ENCODE assay signal across 14 mouse cellular contexts in the genomic region with DNA sequence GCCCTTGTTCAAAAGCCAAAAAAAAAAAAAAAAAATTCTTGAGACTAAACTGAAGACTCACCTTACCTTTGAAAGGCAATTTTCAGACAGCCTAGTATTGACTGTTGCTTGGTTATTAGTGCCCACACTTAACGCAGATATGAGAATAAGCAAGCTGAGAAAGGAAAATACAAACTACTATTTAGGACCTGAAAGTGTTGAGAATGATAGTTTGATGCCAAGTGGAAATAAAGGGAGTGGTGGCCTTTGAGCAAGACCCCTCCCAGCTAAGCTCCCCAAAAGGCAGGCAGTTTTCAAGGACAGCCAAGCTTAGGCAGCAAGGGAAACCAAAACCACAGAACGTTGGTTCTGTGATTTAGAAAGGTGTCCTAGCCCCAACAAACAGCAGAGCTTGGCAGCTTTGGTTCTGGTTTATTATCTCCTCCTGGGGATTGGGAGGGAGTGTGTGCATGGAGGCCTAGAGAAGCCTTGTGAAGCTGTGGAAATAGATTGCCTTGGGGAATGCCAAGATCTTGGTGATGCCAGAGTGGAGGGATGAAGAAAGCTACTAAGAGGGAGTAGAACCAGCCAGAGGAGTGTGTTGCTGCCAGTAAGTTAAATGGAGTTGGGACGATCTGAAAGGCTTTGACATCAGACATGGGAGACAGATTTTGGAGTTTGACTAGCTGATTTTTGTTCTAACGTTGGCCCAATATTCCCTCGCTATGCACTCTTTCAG. TPM values are rescaled to one million over a fixed set of nuclear protein-coding genes. Genes with fewer than 3 reads are reported as not detected.
A peak's percentile ranks its signal among the peaks of the same experiment; 100 is the strongest.
DNase-seq lines count a peak whose midpoint lies in the region; ATAC-seq and TF ChIP-seq lines count a peak whose summit lies in the region.
"Had no signal": no experiment of that assay in that cellular context is flagged by ENCODE, and none has a peak within 500 bp of the region (broad histone marks: within the 10 kb centered on the region; RNA-seq: fewer than 3 reads in every experiment).

No protein-coding gene starts in this region.

- no peak overlapping the region for H3K9ac ChIP-seq in forebrain, embryonic 16.5 days (replicated peaks; ENCODE audit: low read depth, low read length)
- no peak overlapping the region for H3K9ac ChIP-seq in limb, embryonic 12.5 days (replicated peaks)
- H3K9ac ChIP-seq in MEL (ENCODE audit: control insufficient read depth, low read depth, low read length, poor library complexity, severe bottlenecking) = no peak overlapping the region
- no peak overlapping the region for H3K9ac ChIP-seq in limb, embryonic 15.5 days

- TF ChIP-seq RAD21 in MEL (IDR thresholded peaks at IDR 0.05; ENCODE audit: low read depth, low read length) = no peak

- no peak for DNase-seq in forebrain, embryonic 10.5 days (ENCODE audit: extremely low spot score, low spot score)
- DNase-seq in limb, embryonic 10.5 days (ENCODE audit: low spot score) = no peak
- DNase-seq in MEL (ENCODE audit: low read depth, low spot score) = peak; percentile 39
- DNase-seq in layer of hippocampus, adult 9-11 months = no peak
- DNase-seq in ovary, postnatal 14 days (ENCODE audit: low spot score) = no peak
- DNase-seq: cerebellum, adult 8-10 months; gastrocnemius, postnatal 14 days; heart, postnatal 4 days; kidney, adult 8-10 months; lung, adult 18-20 months had no signal

- peaks cover 87% of the 10 kb centered on the region for H3K36me3 ChIP-seq in forebrain, embryonic 16.5 days (ENCODE audit: control insufficient read depth, insufficient read depth)
- peaks cover 99% of the 10 kb centered on the region for H3K36me3 ChIP-seq in forebrain, embryonic 10.5 days (replicated peaks)
- H3K36me3 ChIP-seq in limb, embryonic 12.5 days = peaks cover 100% of the 10 kb centered on the region
- peaks cover 97% of the 10 kb centered on the region for H3K36me3 ChIP-seq in limb, embryonic 10.5 days
- H3K36me3 ChIP-seq in MEL (ENCODE audit: control insufficient read depth in 1 of 2, insufficient read depth in 2 of 2, low read length in 2 of 2) = peaks cover 7 to 8% of the 10 kb centered on the region in 2 experiments
- H3K36me3 ChIP-seq in limb, embryonic 15.5 days = peaks cover 98% of the 10 kb centered on the region

- H3K4me2 ChIP-seq in forebrain, embryonic 16.5 days (ENCODE audit: low read length) = no peak overlapping the region
- no peak overlapping the region for H3K4me2 ChIP-seq in limb, embryonic 12.5 days
- H3K4me2 ChIP-seq in limb, embryonic 15.5 days = no peak overlapping the region

- no peaks in the 10 kb centered on the region for H3K9me3 ChIP-seq in forebrain, embryonic 16.5 days (ENCODE audit: control insufficient read depth, low read length)
- H3K9me3 ChIP-seq in forebrain, embryonic 10.5 days = peaks cover 4% of the 10 kb centered on the region; the same call in 1 of the 2 replicates
- no peaks in the 10 kb centered on the region for H3K9me3 ChIP-seq in limb, embryonic 12.5 days
- no peaks in the 10 kb centered on the region for H3K9me3 ChIP-seq in limb, embryonic 10.5 days (replicated peaks)
- H3K9me3 ChIP-seq in MEL (replicated peaks; ENCODE audit: insufficient read depth, low read length) = no peaks in the 10 kb centered on the region
- H3K9me3 ChIP-seq in limb, embryonic 15.5 days = no peaks in the 10 kb centered on the region

- H3K79me2 ChIP-seq in MEL (ENCODE audit: control insufficient read depth, insufficient read depth, low read length, poor library complexity) = peaks cover 1% of the 10 kb centered on the region; the same call in 1 of the 2 replicates

- peak; percentile 11; the same call in 1 of the 2 replicates for ATAC-seq in forebrain, embryonic 16.5 days
- no peak for ATAC-seq in limb, embryonic 12.5 days (ENCODE audit: insufficient number of reproducible peaks, insufficient read depth, low FRiP score, low TSS enrichment, low read depth)
- no peak for ATAC-seq in limb, embryonic 15.5 days (ENCODE audit: insufficient number of reproducible peaks, low FRiP score, low TSS enrichment, low read depth)

- peak in 1 of 2 experiments; percentile 65; a peak in 2 of 4 replicates for TF ChIP-seq POLR2A in MEL (IDR thresholded peaks at IDR 0.05; ENCODE audit: control insufficient read depth in 1 of 2, insufficient read depth in 1 of 2, low read depth in 1 of 2, low read length in 2 of 2, poor library complexity in 1 of 2)

- TF ChIP-seq EP300 in MEL (IDR thresholded peaks at IDR 0.05; ENCODE audit: low read depth in 1 of 2, low read length in 2 of 2) = no peak

- 64% methylated on average over 5 of the region's 5 CpGs for WGBS in forebrain, embryonic 16.5 days
- WGBS in forebrain, embryonic 10.5 days = 71% methylated on average over 5 of the region's 5 CpGs
- 67% methylated on average over 5 of the region's 5 CpGs for WGBS in limb, embryonic 12.5 days
- 70% methylated on average over 5 of the region's 5 CpGs for WGBS in limb, embryonic 10.5 days
- WGBS in limb, embryonic 15.5 days = 57% methylated on average over 5 of the region's 5 CpGs

- no peak overlapping the region for H3K4me3 ChIP-seq in forebrain, embryonic 16.5 days (replicated peaks; ENCODE audit: low read length)
- H3K4me3 ChIP-seq in forebrain, embryonic 10.5 days = no peak overlapping the region; the same call in 1 of the 2 replicates
- H3K4me3 ChIP-seq in limb, embryonic 12.5 days (replicated peaks) = no peak overlapping the region
- no peak overlapping the region for H3K4me3 ChIP-seq in limb, embryonic 10.5 days
- no peak overlapping the region for H3K4me3 ChIP-seq in MEL (ENCODE audit: control insufficient read depth in 1 of 2, insufficient read depth in 1 of 2, low read depth in 2 of 2, low read length in 2 of 2)
- H3K4me3 ChIP-seq in limb, embryonic 15.5 days = no peak overlapping the region

- no peak for TF ChIP-seq CTCF in MEL (IDR thresholded peaks at IDR 0.05 in 2 of 3, conservative IDR thresholded peaks at IDR 0.05 in 1 of 3; ENCODE audit: control insufficient read depth in 1 of 3, insufficient read depth in 1 of 3, low read depth in 2 of 3, low read length in 3 of 3, poor library complexity in 1 of 3, severe bottlenecking in 1 of 3)

- H3K27ac ChIP-seq in forebrain, embryonic 16.5 days (ENCODE audit: low read length) = no peak overlapping the region
- H3K27ac ChIP-seq in forebrain, embryonic 10.5 days = no peak overlapping the region
- peak overlapping the region; percentile 25; the same call in 1 of the 2 replicates for H3K27ac ChIP-seq in limb, embryonic 12.5 days
- no peak overlapping the region for H3K27ac ChIP-seq in limb, embryonic 10.5 days
- no peak overlapping the region for H3K27ac ChIP-seq in MEL (ENCODE audit: control insufficient read depth, low read depth, low read length)
- 0 out of 2 replicates have a peak overlapping the region, but pooled peaks have one; percentile 52 for H3K27ac ChIP-seq in limb, embryonic 15.5 days

- no peaks in the 10 kb centered on the region for H3K27me3 ChIP-seq in forebrain, embryonic 16.5 days (replicated peaks; ENCODE audit: control insufficient read depth, insufficient read depth, low read length)
- H3K27me3 ChIP-seq in forebrain, embryonic 10.5 days (ENCODE audit: poor library complexity, severe bottlenecking) = no peaks in the 10 kb centered on the region
- H3K27me3 ChIP-seq in limb, embryonic 12.5 days = no peaks in the 10 kb centered on the region
- H3K27me3 ChIP-seq in limb, embryonic 10.5 days (ENCODE audit: low read depth, poor library complexity, severe bottlenecking) = no peaks in the 10 kb centered on the region
- H3K27me3 ChIP-seq in MEL (ENCODE audit: control insufficient read depth in 1 of 2, insufficient read depth in 2 of 2, low read length in 2 of 2) = no peaks in the 10 kb centered on the region
- H3K27me3 ChIP-seq in limb, embryonic 15.5 days = no peaks in the 10 kb centered on the region

- H3K4me1 ChIP-seq in forebrain, embryonic 16.5 days (replicated peaks; ENCODE audit: control insufficient read depth, insufficient read depth, low read length) = no peaks in the 10 kb centered on the region
- no peaks in the 10 kb centered on the region for H3K4me1 ChIP-seq in forebrain, embryonic 10.5 days
- no peaks in the 10 kb centered on the region for H3K4me1 ChIP-seq in limb, embryonic 12.5 days (replicated peaks)
- no peaks in the 10 kb centered on the region for H3K4me1 ChIP-seq in limb, embryonic 10.5 days
- no peaks in the 10 kb centered on the region for H3K4me1 ChIP-seq in MEL (ENCODE audit: control insufficient read depth in 1 of 2, insufficient read depth in 2 of 2, low read length in 2 of 2)
- no peaks in the 10 kb centered on the region for H3K4me1 ChIP-seq in limb, embryonic 15.5 days

RNA-seq across cellular contexts. Expression of a gene that starts 13.1 kb away (rescaled TPM):
- 85.4 and 86.7 TPM in 2 replicates for polyA plus RNA-seq in forebrain, embryonic 16.5 days (2015; fragmentation: Nextera tagmentation; extraction: Ambion mirVana)
- 65.9 and 69.0 TPM in 2 replicates for polyA plus RNA-seq in forebrain, embryonic 10.5 days (2016; fragmentation: Nextera tagmentation; extraction: Ambion mirVana)
- 70.4 TPM in 2 replicates for polyA plus RNA-seq in limb, embryonic 12.5 days (2016; fragmentation: Nextera tagmentation; extraction: Ambion mirVana)
- polyA plus RNA-seq in limb, embryonic 10.5 days (2016; fragmentation: Nextera tagmentation; extraction: Ambion mirVana) = 74.2 and 74.7 TPM in 2 replicates
- 98.2 and 102 TPM in 2 replicates for total RNA-seq in MEL (2012; rRNA removed)
- 100 to 1,000 TPM in 1 of 2 experiments, not detected in 1; 283 TPM for polyA plus RNA-seq in MEL (2012; ENCODE audit: insufficient read depth in 1 of 2, insufficient read length in 2 of 2, low read depth in 1 of 2, low replicate concordance in 2 of 2, missing spikeins in 1 of 2)
- 49.6 and 51.8 TPM in 2 replicates for polyA plus RNA-seq in limb, embryonic 15.5 days (2015; fragmentation: Nextera tagmentation; extraction: Ambion mirVana)

RNA-seq across cellular contexts. Expression of a gene that starts 16.2 kb away (rescaled TPM):
- 0.56 TPM in 1 of 2 replicates, not detected in the other for polyA plus RNA-seq in forebrain, embryonic 16.5 days (2015; fragmentation: Nextera tagmentation; extraction: Ambion mirVana)
- polyA plus RNA-seq in forebrain, embryonic 10.5 days (2016; fragmentation: Nextera tagmentation; extraction: Ambion mirVana) = 0.74 and 0.97 TPM in 2 replicates
- 0.61 and 0.70 TPM in 2 replicates for polyA plus RNA-seq in limb, embryonic 12.5 days (2016; fragmentation: Nextera tagmentation; extraction: Ambion mirVana)
- 0.39 and 0.56 TPM in 2 replicates for polyA plus RNA-seq in limb, embryonic 10.5 days (2016; fragmentation: Nextera tagmentation; extraction: Ambion mirVana)
- total RNA-seq in MEL (2012; rRNA removed) = 0.15 TPM in 1 of 2 replicates, not detected in the other
- under 1 TPM in 1 of 2 experiments, not detected in 1; 0.79 TPM for polyA plus RNA-seq in MEL (2012; ENCODE audit: insufficient read depth in 1 of 2, insufficient read length in 2 of 2, low read depth in 1 of 2, low replicate concordance in 2 of 2, missing spikeins in 1 of 2)
- 0.52 and 2.0 TPM in 2 replicates for polyA plus RNA-seq in limb, embryonic 15.5 days (2015; fragmentation: Nextera tagmentation; extraction: Ambion mirVana)
- total RNA-seq: gastrocnemius, postnatal 14 days; heart, postnatal 4 days; left cerebral cortex, adult 18-20 months had no signal

RNA-seq across cellular contexts. Expression of a gene that starts 16.6 kb away (rescaled TPM):
- polyA plus RNA-seq in forebrain, embryonic 16.5 days (2015; fragmentation: Nextera tagmentation; extraction: Ambion mirVana) = 156 and 195 TPM in 2 replicates
- 195 and 200 TPM in 2 replicates for polyA plus RNA-seq in forebrain, embryonic 10.5 days (2016; fragmentation: Nextera tagmentation; extraction: Ambion mirVana)
- polyA plus RNA-seq in limb, embryonic 12.5 days (2016; fragmentation: Nextera tagmentation; extraction: Ambion mirVana) = 212 and 231 TPM in 2 replicates
- polyA plus RNA-seq in limb, embryonic 10.5 days (2016; fragmentation: Nextera tagmentation; extraction: Ambion mirVana) = 213 and 229 TPM in 2 replicates
- 87.6 and 102 TPM in 2 replicates for total RNA-seq in MEL (2012; rRNA removed)
- polyA plus RNA-seq in MEL (2012; ENCODE audit: insufficient read depth in 1 of 2, insufficient read length in 2 of 2, low read depth in 1 of 2, low replicate concordance in 2 of 2, missing spikeins in 1 of 2) = 100 to 1,000 TPM in 1 of 2 experiments, 10 to 100 TPM in 1; 71.0 to 663 TPM
- 142 and 147 TPM in 2 replicates for polyA plus RNA-seq in limb, embryonic 15.5 days (2015; fragmentation: Nextera tagmentation; extraction: Ambion mirVana)

RNA-seq across cellular contexts. Expression of a gene that starts 21.9 kb away (rescaled TPM):
- 6.1 and 8.6 TPM in 2 replicates for polyA plus RNA-seq in forebrain, embryonic 16.5 days (2015; fragmentation: Nextera tagmentation; extraction: Ambion mirVana)
- 7.8 and 10.6 TPM in 2 replicates for polyA plus RNA-seq in forebrain, embryonic 10.5 days (2016; fragmentation: Nextera tagmentation; extraction: Ambion mirVana)
- polyA plus RNA-seq in limb, embryonic 12.5 days (2016; fragmentation: Nextera tagmentation; extraction: Ambion mirVana) = 7.1 and 10.1 TPM in 2 replicates
- polyA plus RNA-seq in limb, embryonic 10.5 days (2016; fragmentation: Nextera tagmentation; extraction: Ambion mirVana) = 8.4 and 8.5 TPM in 2 replicates
- total RNA-seq in MEL (2012; rRNA removed) = 9.3 and 13.6 TPM in 2 replicates
- polyA plus RNA-seq in MEL (2012; ENCODE audit: insufficient read depth in 1 of 2, insufficient read length in 2 of 2, low read depth in 1 of 2, low replicate concordance in 2 of 2, missing spikeins in 1 of 2) = 10 to 100 TPM in 1 of 2 experiments, not detected in 1; 11.6 TPM
- 10.5 and 11.2 TPM in 2 replicates for polyA plus RNA-seq in limb, embryonic 15.5 days (2015; fragmentation: Nextera tagmentation; extraction: Ambion mirVana)

RNA-seq across cellular contexts. Expression of a gene that starts 26.2 kb away (rescaled TPM):
- 308 and 320 TPM in 2 replicates for polyA plus RNA-seq in forebrain, embryonic 16.5 days (2015; fragmentation: Nextera tagmentation; extraction: Ambion mirVana)
- 290 and 303 TPM in 2 replicates for polyA plus RNA-seq in forebrain, embryonic 10.5 days (2016; fragmentation: Nextera tagmentation; extraction: Ambion mirVana)
- polyA plus RNA-seq in limb, embryonic 12.5 days (2016; fragmentation: Nextera tagmentation; extraction: Ambion mirVana) = 266 and 270 TPM in 2 replicates
- polyA plus RNA-seq in limb, embryonic 10.5 days (2016; fragmentation: Nextera tagmentation; extraction: Ambion mirVana) = 299 and 317 TPM in 2 replicates
- total RNA-seq in MEL (2012; rRNA removed) = 193 and 222 TPM in 2 replicates
- polyA plus RNA-seq in MEL (2012; ENCODE audit: insufficient read depth in 1 of 2, insufficient read length in 2 of 2, low read depth in 1 of 2, low replicate concordance in 2 of 2, missing spikeins in 1 of 2) = 100 to 1,000 TPM in 1 of 2 experiments, not detected in 1; 607 TPM
- polyA plus RNA-seq in limb, embryonic 15.5 days (2015; fragmentation: Nextera tagmentation; extraction: Ambion mirVana) = 293 and 297 TPM in 2 replicates

Comparison
In these comparisons a context has a peak if more than half of its experiments do, and no peak if none do; other contexts are left out.
1. H3K27ac ChIP-seq: peak in limb, embryonic 12.5 days (single experiment) and limb, embryonic 15.5 days (single experiment); none in forebrain, embryonic 16.5 days (single experiment), forebrain, embryonic 10.5 days (single experiment), limb, embryonic 10.5 days (single experiment) and MEL (single experiment).